Mouse (Mus musculus) c-Kit-positive CD71-positive TER-119-negative erythroid progenitor cells, embryonic 14.5 days (primary cell): ENCODE measurements around the gene Scgb2b27.
"Not testable (repeated sequence)": the region's sequence is repeated elsewhere in the genome, so short reads cannot be mapped to it uniquely, and the experiment has no call there.

Experiments used
- DNase-seq: peaks from one replicate; pipeline ENCODE4 v3.0.0-alpha.2; 2013; ENCODE audit warnings: low read depth

Scgb2b27 gene

DNA sequence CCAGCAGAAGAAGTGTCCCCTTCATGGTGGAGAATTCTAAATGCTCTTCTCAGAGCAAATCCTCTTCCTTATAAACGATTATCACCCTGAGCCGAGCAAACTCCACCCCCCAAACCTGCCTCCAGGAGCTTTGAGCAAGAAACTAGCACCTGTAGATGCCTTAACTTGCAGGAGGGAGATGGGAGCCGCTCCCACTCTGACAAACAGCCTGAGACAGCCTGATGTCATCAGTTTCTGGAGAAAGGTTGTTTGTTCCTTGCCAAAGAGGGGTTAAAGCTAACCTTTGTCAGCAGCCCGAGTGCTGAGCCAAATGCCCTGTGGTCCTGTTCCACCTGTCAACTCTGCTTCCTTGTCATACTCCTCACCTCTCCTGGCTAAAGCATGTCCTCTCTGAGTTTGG lies at the start of gene Scgb2b27:
Scgb2b27 (minus strand) TSS at position 101 of the 400 bp plus-strand sequence.
- no peak for DNase-seq

DNA sequence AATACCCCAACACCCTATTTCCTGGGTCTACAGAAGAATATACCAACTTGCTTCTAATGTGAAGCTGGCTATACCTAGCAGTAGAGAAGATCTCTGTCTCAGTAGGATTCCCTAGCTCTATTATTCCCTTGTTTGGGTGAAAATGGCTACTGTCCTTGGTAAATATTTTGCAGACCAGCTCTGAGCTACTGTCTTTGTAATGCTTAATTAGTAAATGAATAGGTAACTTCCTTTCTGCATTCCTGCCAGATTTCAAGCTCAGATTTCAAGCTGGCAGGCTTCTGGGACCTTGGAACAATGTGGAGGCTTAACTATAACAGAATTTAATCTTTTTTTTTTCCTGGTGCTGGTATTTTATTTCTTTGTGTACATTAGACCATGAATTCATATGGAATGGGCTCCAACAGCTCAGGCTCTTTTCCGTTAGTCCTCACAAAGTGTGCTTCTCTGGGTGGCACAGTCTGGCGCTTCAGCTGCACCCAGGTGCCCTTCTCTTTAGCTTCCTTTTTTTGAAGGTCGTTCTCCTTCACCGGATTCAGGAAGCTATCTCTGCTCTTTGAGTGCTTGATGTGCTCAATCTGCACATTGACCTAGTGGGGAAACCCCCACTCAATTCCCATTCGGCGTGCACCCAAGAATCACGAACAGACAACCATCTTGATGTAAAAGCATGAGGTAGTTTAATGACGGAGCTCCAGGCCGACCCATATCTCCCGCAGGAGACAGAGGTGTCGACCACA lies 22.5 kb upstream of the Scgb2b27 start:
- not testable (repeated sequence) for DNase-seq

GRCm38 (mm10) chr7:34034579-34034978 lies 20.8 kb upstream of the Scgb2b27 start:
- not testable (repeated sequence) for DNase-seq

- DNase-seq = no peak
Observed at GRCm38 (mm10) chr7:34030026-34030425, 16.3 kb upstream of the Scgb2b27 start.

DNA sequence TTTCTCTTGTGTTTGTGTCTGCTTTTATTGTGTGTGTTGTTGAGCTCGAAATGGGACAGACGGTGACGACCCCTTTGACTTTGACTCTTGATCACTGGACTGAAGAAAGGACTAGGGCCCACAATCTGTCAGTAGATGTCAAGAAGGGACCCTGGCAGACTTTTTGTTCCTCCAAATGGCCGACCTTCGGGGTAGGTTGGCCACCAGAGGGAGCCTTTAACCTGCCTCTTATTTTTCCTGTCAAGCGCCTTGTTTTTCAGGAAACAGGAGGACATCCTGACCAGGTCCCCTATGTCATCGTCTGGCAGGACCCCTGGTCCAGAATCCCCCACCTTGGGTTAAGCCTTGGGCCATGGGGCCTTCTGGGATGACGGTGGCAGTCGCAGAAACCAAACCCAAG lies 13.5 kb upstream of the Scgb2b27 start:
- not testable (repeated sequence) for DNase-seq

DNA sequence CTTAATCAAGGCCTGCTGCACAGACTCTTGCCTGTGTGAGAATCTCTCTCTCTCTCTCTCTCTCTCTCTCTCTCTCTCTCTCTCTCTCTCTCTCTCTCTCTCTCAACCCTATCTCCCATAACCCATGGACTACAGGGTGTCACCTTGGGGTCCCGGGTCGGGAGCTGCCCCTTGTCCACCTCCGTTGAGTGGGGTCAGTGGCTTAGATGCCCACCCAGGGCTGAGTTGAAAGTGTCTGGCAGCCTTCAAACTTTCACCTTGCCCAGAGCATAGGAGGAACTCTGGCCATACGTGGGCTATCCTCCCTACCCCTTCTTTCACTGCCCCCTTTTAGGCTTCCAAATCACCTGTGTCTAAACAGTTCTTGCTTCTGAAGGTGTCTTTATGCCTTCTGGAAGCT lies 11.9 kb upstream of the Scgb2b27 start:
- DNase-seq = no peak

- not testable (repeated sequence) for DNase-seq
Observed at GRCm38 (mm10) chr7:34021183-34021582, 7.4 kb upstream of the Scgb2b27 start, which contains the start of gene Scgb1b27. TSS of gene Scgb1b27 (plus strand) at chr7:34021483.

- DNase-seq = not testable (repeated sequence)
Observed at GRCm38 (mm10) chr7:33982281-33982680, 31.5 kb downstream of the Scgb2b27 start.
